Mouse (Mus musculus) thymus, adult 2 months (tissue): ENCODE measurements around the gene Gm11172.

ENCODE experiments used
- CTCF ChIP-seq: fragments of 200-500 bp; IDR thresholded peaks from 2 replicates; pipeline ENCODE4 v1.5.1; 2012; ENCODE audit warnings: mild to moderate bottlenecking, control low read depth, low read length, moderate library complexity, borderline replicate concordance; ENCODE audit not compliant: control insufficient read depth, poor library complexity, insufficient read depth; ENCODE audit errors: extremely low read depth
- POLR2A ChIP-seq: fragments of 200-500 bp; IDR thresholded peaks from 2 replicates; pipeline ENCODE4 v1.6.1; 2012; ENCODE audit warnings: mild to moderate bottlenecking, low read length, control low read depth, moderate library complexity; ENCODE audit not compliant: control insufficient read depth, poor library complexity, insufficient read depth; ENCODE audit errors: extremely low read depth

DNA sequence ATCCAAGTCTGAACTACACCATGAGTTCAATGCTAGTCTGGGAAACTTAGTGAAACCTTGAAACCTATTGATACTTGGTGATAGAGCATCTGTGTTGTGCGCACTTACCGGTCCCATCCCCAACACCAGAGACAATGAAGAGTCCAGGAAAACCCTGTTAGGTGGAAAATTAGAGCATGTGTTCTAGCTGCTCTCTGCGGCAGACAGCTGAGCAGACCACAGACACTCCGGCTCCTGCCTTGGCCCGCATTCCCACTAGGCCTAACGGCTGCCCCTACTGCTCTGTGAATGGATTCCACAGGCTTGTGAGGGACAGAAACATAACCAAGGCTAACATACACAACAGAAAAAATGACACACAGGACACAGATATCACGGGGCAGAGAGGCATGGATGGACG is 39.2 kb upstream of the Gm11172 start:
- TF ChIP-seq CTCF: no peak
- no peak for TF ChIP-seq POLR2A
